Mouse (Mus musculus) myocyte (in vitro differentiated cells): Measurements from ENCODE around the gene 1110032A03Rik.

Source experiments
- CEBPB ChIP-seq: IDR thresholded peaks from 2 replicates; pipeline ENCODE4 v1.6.1; 2011; ENCODE audit warnings: mild to moderate bottlenecking, moderate library complexity; ENCODE audit not compliant: poor library complexity, insufficient read depth, severe bottlenecking
- E2F4 ChIP-seq: IDR thresholded peaks from one replicate; pipeline ENCODE4 v1.6.1; 2011; ENCODE audit warnings: mild to moderate bottlenecking, control low read depth, moderate library complexity; ENCODE audit not compliant: insufficient read depth
- MAX ChIP-seq: IDR thresholded peaks from one replicate; pipeline ENCODE4 v1.6.1; 2011; ENCODE audit warnings: low read depth, mild to moderate bottlenecking, control low read depth
- MYOG ChIP-seq, 3 experiments: IDR thresholded peaks; one replicate each; pipeline ENCODE4 v1.6.1; 2011; ENCODE audit warnings: control low read depth in 2 of 3, low read depth in 2 of 3, mild to moderate bottlenecking in 2 of 3; ENCODE audit not compliant: insufficient read length in 2 of 3, control insufficient read depth in 1 of 3, insufficient read depth in 1 of 3
- POLR2A ChIP-seq: IDR thresholded peaks from one replicate; pipeline ENCODE4 v1.6.1; 2011; ENCODE audit warnings: low read depth, mild to moderate bottlenecking, control low read depth, moderate library complexity; ENCODE audit not compliant: insufficient read length
- TCF3 ChIP-seq: IDR thresholded peaks from one replicate; pipeline ENCODE4 v1.6.1; 2011; ENCODE audit warnings: low read depth, control low read depth; ENCODE audit not compliant: insufficient read length
- USF1 ChIP-seq: IDR thresholded peaks from one replicate; pipeline ENCODE4 v1.6.1; 2011; ENCODE audit warnings: low read depth, mild to moderate bottlenecking, control low read depth, moderate library complexity

GRCm38 (mm10) chr9:50803055-50803671 lies 27.8 kb upstream of the 1110032A03Rik start:
- no peak for TF ChIP-seq MAX
- TF ChIP-seq POLR2A = no peak
- no peak for TF ChIP-seq MYOG (IDR thresholded peaks at IDR 0.05; ENCODE audit: control insufficient read depth in 1 of 3, insufficient read depth in 1 of 3, insufficient read length in 2 of 3, low read depth in 2 of 3)
- no peak for TF ChIP-seq CEBPB
- TF ChIP-seq USF1 = no peak
- no peak for TF ChIP-seq TCF3
- no peak for TF ChIP-seq E2F4
